Mouse (Mus musculus): ENCODE measurements at regions not wholly inside any gene's neighbourhood (a gene's known extent, or its start where the extent isn't known, plus 50 kb on each side); places are given as distances from the start of the nearest gene placed in this dataset.

DNA sequence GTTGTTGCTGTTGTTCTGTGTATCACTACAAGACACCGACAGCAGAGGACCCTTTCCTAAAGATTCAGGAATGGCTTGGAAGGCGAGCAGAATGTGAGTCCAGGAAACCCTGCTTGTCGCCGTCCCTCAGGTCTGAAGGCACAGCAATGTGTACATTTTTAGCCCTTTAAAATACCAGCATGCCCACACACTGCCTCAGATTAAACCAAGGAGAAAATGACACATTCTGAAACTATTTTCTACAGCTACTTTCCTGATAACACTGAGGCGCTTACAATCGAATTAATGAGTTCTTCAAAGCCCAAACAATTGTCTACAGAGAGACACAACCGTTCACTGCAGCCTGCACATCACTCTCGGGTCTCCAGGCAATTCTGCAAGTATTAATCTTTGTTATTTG lies 211.5 kb upstream of the Spdye4c start:
- no peaks in the 10 kb centered on the region for H3K36me3 ChIP-seq (ENCODE audit: control insufficient read depth, insufficient read depth)
- TF ChIP-seq TCF3 (IDR thresholded peaks at IDR 0.05; ENCODE audit: insufficient read length, low read depth) (no peak), MAX (IDR thresholded peaks at IDR 0.05; ENCODE audit: low read depth) (no peak), E2F4 (IDR thresholded peaks at IDR 0.05; ENCODE audit: insufficient read depth) (no peak), TCF12 (IDR thresholded peaks at IDR 0.05; ENCODE audit: insufficient read depth, poor library complexity, severe bottlenecking) (no peak), USF1 (IDR thresholded peaks at IDR 0.05; ENCODE audit: low read depth) (no peak), CEBPB (IDR thresholded peaks at IDR 0.05; ENCODE audit: insufficient read depth, poor library complexity, severe bottlenecking) (no peak)
- H3ac ChIP-seq (ENCODE audit: control insufficient read depth, insufficient read length), result no peak overlapping the region
- peak overlapping the region; percentile 76 for H3K4me2 ChIP-seq (ENCODE audit: low read depth)
- H3K27me3 ChIP-seq (ENCODE audit: control insufficient read depth, insufficient read depth, insufficient read length), result no peaks in the 10 kb centered on the region
- peaks cover 96% of the 10 kb centered on the region for H3K79me2 ChIP-seq (ENCODE audit: control insufficient read depth, insufficient read depth)
- H3K4me3 ChIP-seq, result no peak overlapping the region

DNA sequence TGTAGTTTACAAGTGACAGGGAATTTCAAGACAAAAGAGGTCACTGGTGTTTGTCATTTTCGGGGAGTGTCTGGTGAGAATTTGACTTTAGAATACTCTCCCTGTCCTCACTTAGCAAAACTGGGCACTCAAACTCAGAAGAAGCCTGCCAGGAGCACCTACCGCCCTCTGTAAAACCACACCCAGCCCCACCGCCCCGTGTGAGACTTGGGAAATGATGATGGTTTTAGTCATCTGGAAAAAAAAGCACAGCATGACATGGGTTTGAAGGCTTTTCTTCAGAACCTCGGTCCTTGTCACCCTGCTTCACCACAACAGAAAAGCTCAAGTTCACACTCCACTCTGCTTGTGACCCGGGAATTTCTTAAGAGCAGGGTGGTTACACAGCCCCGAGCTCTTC lies 210.4 kb upstream of the Spdye4c start:
- Histone ChIP-seq H3K4me2 (ENCODE audit: low read depth) (peak overlapping the region; percentile 76), H3K4me3 (no peak overlapping the region), H3K27me3 (ENCODE audit: control insufficient read depth, insufficient read depth, insufficient read length) (no peaks in the 10 kb centered on the region), H3K79me2 (ENCODE audit: control insufficient read depth, insufficient read depth) (peaks cover 95% of the 10 kb centered on the region), H3K36me3 (ENCODE audit: control insufficient read depth, insufficient read depth) (no peaks in the 10 kb centered on the region), H3ac (ENCODE audit: control insufficient read depth, insufficient read length) (no peak overlapping the region)
- TF ChIP-seq POLR2A (IDR thresholded peaks at IDR 0.05; ENCODE audit: insufficient read length, low read depth), result no peak
- no peak for TF ChIP-seq TCF3 (IDR thresholded peaks at IDR 0.05; ENCODE audit: insufficient read length, low read depth)

GRCm38 (mm10) chr2:128381684-128382205 lies 209.3 kb upstream of the Spdye4c start:
- H3K4me3 ChIP-seq, result no peak overlapping the region
- peak overlapping the region; percentile 76 for H3K4me2 ChIP-seq (ENCODE audit: low read depth)
- H3K79me2 ChIP-seq (ENCODE audit: control insufficient read depth, insufficient read depth), result peaks cover 95% of the 10 kb centered on the region
- H3ac ChIP-seq (ENCODE audit: control insufficient read depth, insufficient read length), result no peak overlapping the region
- no peaks in the 10 kb centered on the region for H3K36me3 ChIP-seq (ENCODE audit: control insufficient read depth, insufficient read depth)
- H3K27me3 ChIP-seq (ENCODE audit: control insufficient read depth, insufficient read depth, insufficient read length), result no peaks in the 10 kb centered on the region
- TF ChIP-seq TCF12 (IDR thresholded peaks at IDR 0.05; ENCODE audit: insufficient read depth, poor library complexity, severe bottlenecking) (no peak), TCF3 (IDR thresholded peaks at IDR 0.05; ENCODE audit: insufficient read length, low read depth) (no peak)

GRCm38 (mm10) chr2:128382473-128382872 lies 208.5 kb upstream of the Spdye4c start:
- Histone ChIP-seq H3K27me3 (ENCODE audit: control insufficient read depth, insufficient read depth, insufficient read length) (no peaks in the 10 kb centered on the region), H3K36me3 (ENCODE audit: control insufficient read depth, insufficient read depth) (no peaks in the 10 kb centered on the region), H3K79me2 (ENCODE audit: control insufficient read depth, insufficient read depth) (peaks cover 95% of the 10 kb centered on the region), H3ac (ENCODE audit: control insufficient read depth, insufficient read length) (no peak overlapping the region), H3K4me3 (no peak overlapping the region), H3K4me2 (ENCODE audit: low read depth) (peak overlapping the region; percentile 76)
- no peak for TF ChIP-seq CEBPB (IDR thresholded peaks at IDR 0.05; ENCODE audit: insufficient read depth, poor library complexity, severe bottlenecking)
- no peak for TF ChIP-seq TCF3 (IDR thresholded peaks at IDR 0.05; ENCODE audit: insufficient read length, low read depth)
- TF ChIP-seq MYOG (IDR thresholded peaks at IDR 0.05; ENCODE audit: control insufficient read depth in 1 of 3, insufficient read depth in 1 of 3, insufficient read length in 2 of 3, low read depth in 2 of 3), result no peak
- TF ChIP-seq E2F4 (IDR thresholded peaks at IDR 0.05; ENCODE audit: insufficient read depth), result no peak
- no peak for TF ChIP-seq POLR2A (IDR thresholded peaks at IDR 0.05; ENCODE audit: insufficient read length, low read depth)
- TF ChIP-seq SRF (IDR thresholded peaks at IDR 0.05; ENCODE audit: control insufficient read depth, insufficient read length, low read depth), result no peak
- no peak for TF ChIP-seq TCF12 (IDR thresholded peaks at IDR 0.05; ENCODE audit: insufficient read depth, poor library complexity, severe bottlenecking)
- TF ChIP-seq USF1 (IDR thresholded peaks at IDR 0.05; ENCODE audit: low read depth), result no peak
- TF ChIP-seq REST (IDR thresholded peaks at IDR 0.05; ENCODE audit: insufficient read depth, insufficient read length), result no peak
- TF ChIP-seq MAX (IDR thresholded peaks at IDR 0.05; ENCODE audit: low read depth), result no peak
- no peak for TF ChIP-seq POLR2AphosphoS2 (IDR thresholded peaks at IDR 0.05; ENCODE audit: insufficient read length, low read depth)
- TF ChIP-seq MYOD1 (IDR thresholded peaks at IDR 0.05; ENCODE audit: control insufficient read depth in 1 of 3, insufficient read length in 2 of 3, low read depth in 2 of 3), result no peak

GRCm38 (mm10) chr2:128384612-128385011 lies 206.4 kb upstream of the Spdye4c start:
- H3K4me3 ChIP-seq, result no peak overlapping the region
- H3K36me3 ChIP-seq (ENCODE audit: control insufficient read depth, insufficient read depth), result no peaks in the 10 kb centered on the region
- no peak overlapping the region for H3ac ChIP-seq (ENCODE audit: control insufficient read depth, insufficient read length)
- no peaks in the 10 kb centered on the region for H3K27me3 ChIP-seq (ENCODE audit: control insufficient read depth, insufficient read depth, insufficient read length)
- H3K4me2 ChIP-seq (ENCODE audit: low read depth), result no peak overlapping the region
- H3K79me2 ChIP-seq (ENCODE audit: control insufficient read depth, insufficient read depth), result peaks cover 95% of the 10 kb centered on the region
- TF ChIP-seq SRF (IDR thresholded peaks at IDR 0.05; ENCODE audit: control insufficient read depth, insufficient read length, low read depth), result no peak
- no peak for TF ChIP-seq E2F4 (IDR thresholded peaks at IDR 0.05; ENCODE audit: insufficient read depth)
- TF ChIP-seq MAX (IDR thresholded peaks at IDR 0.05; ENCODE audit: low read depth), result no peak
- TF ChIP-seq MYOD1 (IDR thresholded peaks at IDR 0.05; ENCODE audit: control insufficient read depth in 1 of 3, insufficient read length in 2 of 3, low read depth in 2 of 3), result no peak
- no peak for TF ChIP-seq TCF12 (IDR thresholded peaks at IDR 0.05; ENCODE audit: insufficient read depth, poor library complexity, severe bottlenecking)
- no peak for TF ChIP-seq POLR2A (IDR thresholded peaks at IDR 0.05; ENCODE audit: insufficient read length, low read depth)
- TF ChIP-seq POLR2AphosphoS2 (IDR thresholded peaks at IDR 0.05; ENCODE audit: insufficient read length, low read depth), result no peak
- no peak for TF ChIP-seq USF1 (IDR thresholded peaks at IDR 0.05; ENCODE audit: low read depth)
- TF ChIP-seq TCF3 (IDR thresholded peaks at IDR 0.05; ENCODE audit: insufficient read length, low read depth), result no peak
- no peak for TF ChIP-seq CEBPB (IDR thresholded peaks at IDR 0.05; ENCODE audit: insufficient read depth, poor library complexity, severe bottlenecking)
- no peak for TF ChIP-seq REST (IDR thresholded peaks at IDR 0.05; ENCODE audit: insufficient read depth, insufficient read length)
- TF ChIP-seq MYOG (IDR thresholded peaks at IDR 0.05; ENCODE audit: control insufficient read depth in 1 of 3, insufficient read depth in 1 of 3, insufficient read length in 2 of 3, low read depth in 2 of 3), result no peak
